In the genomic region with DNA sequence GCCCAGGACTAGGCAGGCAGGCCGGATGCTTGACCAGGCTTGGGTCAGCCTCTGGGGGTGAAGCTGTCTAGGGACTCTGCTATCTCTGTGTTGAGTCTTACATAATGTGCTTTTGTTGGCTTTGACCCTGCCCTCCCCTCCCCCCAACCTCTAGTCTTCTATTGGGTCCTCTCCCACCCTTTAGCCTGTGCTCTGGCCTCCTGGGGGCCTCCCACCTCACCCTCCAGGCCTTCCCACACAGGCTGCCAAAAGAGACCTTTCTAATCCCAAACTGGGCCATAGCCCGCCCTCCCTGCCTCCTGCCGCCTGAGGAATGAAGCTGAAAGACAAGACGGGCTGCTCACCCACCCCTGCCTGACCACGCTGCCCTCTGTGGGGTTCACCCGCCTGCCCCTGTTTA, we compare ENCODE assay signal across 8 mouse cellular contexts. TPM values are rescaled to one million over a fixed set of nuclear protein-coding genes. Genes with fewer than 3 reads are reported as not detected.
A peak's percentile ranks its signal among the peaks of the same experiment; 100 is the strongest.
DNase-seq lines count a peak whose midpoint lies in the region; ATAC-seq and TF ChIP-seq lines count a peak whose summit lies in the region.

No protein-coding gene starts in this region.

- peaks cover 64% of the 10 kb centered on the region for H3K4me1 ChIP-seq in kidney, postnatal 0 days (replicated peaks; ENCODE audit: insufficient read depth, low read length)
- H3K4me1 ChIP-seq in cortical plate, adult 2 months (ENCODE audit: control insufficient read depth, insufficient read depth, low read length), result peaks cover 12% of the 10 kb centered on the region
- H3K4me1 ChIP-seq in hindbrain, postnatal 0 days (ENCODE audit: insufficient read depth, low read length), result peaks cover 41% of the 10 kb centered on the region

- peaks cover 82% of the 10 kb centered on the region for H3K79me2 ChIP-seq in myocyte (ENCODE audit: control insufficient read depth, insufficient read depth)

- no peak for DNase-seq in kidney, postnatal 0 days (ENCODE audit: low spot score)
- no peak for DNase-seq in kidney, adult 8-10 months
- DNase-seq in hindbrain, postnatal 0 days (ENCODE audit: low spot score), result no peak
- DNase-seq in thymus, postnatal 10 days (ENCODE audit: low spot score in 2 of 2), result no peak
- DNase-seq in c-Kit-positive CD71-positive TER-119-positive erythroid progenitor cells, embryonic 14.5 days (ENCODE audit: low spot score), result no peak
- DNase-seq in urinary bladder, postnatal 10 days (ENCODE audit: low spot score), result no peak

- H3ac ChIP-seq in myocyte (ENCODE audit: control insufficient read depth, insufficient read length), result no peak overlapping the region

- ATAC-seq in kidney, postnatal 0 days (replicated peaks; ENCODE audit: low FRiP score, low read depth), result no peak
- no peak for ATAC-seq in hindbrain, postnatal 0 days

- no peak for TF ChIP-seq CTCF in kidney, postnatal 0 days (IDR thresholded peaks at IDR 0.05; ENCODE audit: low read depth)
- no peak for TF ChIP-seq CTCF in cortical plate, adult 2 months (IDR thresholded peaks at IDR 0.05; ENCODE audit: extremely low read depth, insufficient read depth, low read length)
- no peak for TF ChIP-seq CTCF in hindbrain, postnatal 0 days (IDR thresholded peaks at IDR 0.05; ENCODE audit: low read depth)

- no peak overlapping the region for H3K4me2 ChIP-seq in kidney, postnatal 0 days (ENCODE audit: low read length)
- H3K4me2 ChIP-seq in hindbrain, postnatal 0 days (ENCODE audit: low read depth, low read length), result no peak overlapping the region
- peak overlapping the region; percentile 92 for H3K4me2 ChIP-seq in myocyte (ENCODE audit: low read depth)

- H3K9ac ChIP-seq in kidney, postnatal 0 days (ENCODE audit: low read depth, low read length), result peak overlapping the region; percentile 10; the same call in 1 of the 2 replicates
- no peak overlapping the region for H3K9ac ChIP-seq in hindbrain, postnatal 0 days (replicated peaks; ENCODE audit: low read length)

- H3K9me3 ChIP-seq in kidney, postnatal 0 days (replicated peaks; ENCODE audit: low read length), result no peaks in the 10 kb centered on the region
- no peaks in the 10 kb centered on the region for H3K9me3 ChIP-seq in hindbrain, postnatal 0 days (ENCODE audit: low read length)

- peak overlapping the region; percentile 75 for H3K27ac ChIP-seq in kidney, postnatal 0 days
- peak overlapping the region; percentile 60 for H3K27ac ChIP-seq in cortical plate, adult 2 months (ENCODE audit: insufficient read depth, low read length)
- H3K27ac ChIP-seq in hindbrain, postnatal 0 days, result peak overlapping the region; percentile 49

- no peaks in the 10 kb centered on the region for H3K36me3 ChIP-seq in kidney, postnatal 0 days (ENCODE audit: insufficient read depth, low read length)
- H3K36me3 ChIP-seq in hindbrain, postnatal 0 days (ENCODE audit: insufficient read depth, low read length), result no peaks in the 10 kb centered on the region
- no peaks in the 10 kb centered on the region for H3K36me3 ChIP-seq in myocyte (ENCODE audit: control insufficient read depth, insufficient read depth)

- 29% methylated on average over 6 of the region's 6 CpGs for WGBS in kidney, postnatal 0 days
- WGBS in hindbrain, postnatal 0 days, result 41% methylated on average over 6 of the region's 6 CpGs

- TF ChIP-seq POLR2A in cortical plate, adult 2 months (IDR thresholded peaks at IDR 0.05; ENCODE audit: extremely low read depth, insufficient read depth, low read length), result no peak
- TF ChIP-seq POLR2A in myocyte (IDR thresholded peaks at IDR 0.05; ENCODE audit: insufficient read length, low read depth), result peak; percentile 29

- no peak overlapping the region for H3K4me3 ChIP-seq in kidney, postnatal 0 days (replicated peaks; ENCODE audit: low read depth, low read length)
- H3K4me3 ChIP-seq in cortical plate, adult 2 months (ENCODE audit: insufficient read depth, low read length), result no peak overlapping the region
- H3K4me3 ChIP-seq in hindbrain, postnatal 0 days (ENCODE audit: low read length), result no peak overlapping the region
- peak overlapping the region; percentile 96 for H3K4me3 ChIP-seq in myocyte

- no peaks in the 10 kb centered on the region for H3K27me3 ChIP-seq in kidney, postnatal 0 days (ENCODE audit: insufficient read depth, low read length)
- no peaks in the 10 kb centered on the region for H3K27me3 ChIP-seq in hindbrain, postnatal 0 days (ENCODE audit: insufficient read depth, low read length)
- no peaks in the 10 kb centered on the region for H3K27me3 ChIP-seq in myocyte (ENCODE audit: control insufficient read depth, insufficient read depth, insufficient read length)

TF ChIP-seq in myocyte, 11 proteins besides CTCF, POLR2A, EP300 and RAD21:
- TF ChIP-seq SRF (IDR thresholded peaks at IDR 0.05; ENCODE audit: control insufficient read depth, insufficient read length, low read depth) (no peak), USF1 (IDR thresholded peaks at IDR 0.05; ENCODE audit: low read depth) (no peak), MYOG (IDR thresholded peaks at IDR 0.05; ENCODE audit: control insufficient read depth in 1 of 3, insufficient read depth in 1 of 3, insufficient read length in 2 of 3, low read depth in 2 of 3) (no peak), E2F4 (IDR thresholded peaks at IDR 0.05; ENCODE audit: insufficient read depth) (no peak), CEBPB (IDR thresholded peaks at IDR 0.05; ENCODE audit: insufficient read depth, poor library complexity, severe bottlenecking) (no peak)

RNA-seq across cellular contexts. Expression of a gene that starts 5.1 kb away (rescaled TPM):
- polyA plus RNA-seq in kidney, postnatal 0 days (2015; fragmentation: Nextera tagmentation; extraction: Ambion mirVana), result 41.1 and 42.2 TPM in 2 replicates
- 27.1 and 29.0 TPM in 2 replicates for polyA plus RNA-seq in cortical plate, adult 2 months (2012; rRNA removed)
- total RNA-seq in hindbrain, postnatal 0 days (2014; rRNA removed), result 49.8 and 52.7 TPM in 2 replicates
- polyA plus RNA-seq in hindbrain, postnatal 0 days (2015; fragmentation: Nextera tagmentation; extraction: Ambion mirVana), result 20.8 and 23.5 TPM in 2 replicates
- 204 TPM for polyA plus RNA-seq in myocyte (2012; fragmentation: generic; extraction: Trizol)

RNA-seq across cellular contexts. Expression of a gene that starts 34.0 kb away (rescaled TPM):
- 14.3 and 14.6 TPM in 2 replicates for polyA plus RNA-seq in kidney, postnatal 0 days (2015; fragmentation: Nextera tagmentation; extraction: Ambion mirVana)
- 709 and 713 TPM in 2 replicates for polyA plus RNA-seq in cortical plate, adult 2 months (2012; rRNA removed)
- 142 and 149 TPM in 2 replicates for total RNA-seq in hindbrain, postnatal 0 days (2014; rRNA removed)
- 318 and 348 TPM in 2 replicates for polyA plus RNA-seq in hindbrain, postnatal 0 days (2015; fragmentation: Nextera tagmentation; extraction: Ambion mirVana)
- polyA plus RNA-seq in myocyte (2012; fragmentation: generic; extraction: Trizol), result 32.2 TPM
